Mouse (Mus musculus) adrenal gland, postnatal 4 days (tissue): Measurements from ENCODE around the gene Plg. TPM values are rescaled to one million over a fixed set of nuclear protein-coding genes. Genes with fewer than 3 reads are reported as not detected.

Experiments used
- DNase-seq, 2 experiments: peaks; one replicate each; pipeline ENCODE4 v3.0.0; 2021 to 2022; ENCODE audit warnings: low spot score in 2 of 2, mixed read lengths in 2 of 2
- long read RNA-seq, 2 experiments: library from polyadenylated mRNA; stranded (forward); transcript quantifications; one replicate each; pipeline ENCODE4 v2.0.0; 2021
- total RNA-seq, 2 experiments: library from RNA; stranded (reverse); gene quantifications; 2 replicates each; pipeline ENCODE4 v1.2.3; 2021

Plg gene
- 100 to 1,000 TPM in 1 of 2 experiments, 1 to 10 TPM in 1; 4.5 to 184 TPM for total RNA-seq
- long read RNA-seq, experiment 1, transcript Plg-201 (19 exons, 2,757 nt) = major isoform, 39 of 53 reads
- long read RNA-seq, experiment 1, partial matches to known transcripts = 13 of 53 reads
- long read RNA-seq, experiment 1, other reads (novel, unspliced or antisense) = 1 of 53 reads
- long read RNA-seq, experiment 2 = 0 reads

DNA sequence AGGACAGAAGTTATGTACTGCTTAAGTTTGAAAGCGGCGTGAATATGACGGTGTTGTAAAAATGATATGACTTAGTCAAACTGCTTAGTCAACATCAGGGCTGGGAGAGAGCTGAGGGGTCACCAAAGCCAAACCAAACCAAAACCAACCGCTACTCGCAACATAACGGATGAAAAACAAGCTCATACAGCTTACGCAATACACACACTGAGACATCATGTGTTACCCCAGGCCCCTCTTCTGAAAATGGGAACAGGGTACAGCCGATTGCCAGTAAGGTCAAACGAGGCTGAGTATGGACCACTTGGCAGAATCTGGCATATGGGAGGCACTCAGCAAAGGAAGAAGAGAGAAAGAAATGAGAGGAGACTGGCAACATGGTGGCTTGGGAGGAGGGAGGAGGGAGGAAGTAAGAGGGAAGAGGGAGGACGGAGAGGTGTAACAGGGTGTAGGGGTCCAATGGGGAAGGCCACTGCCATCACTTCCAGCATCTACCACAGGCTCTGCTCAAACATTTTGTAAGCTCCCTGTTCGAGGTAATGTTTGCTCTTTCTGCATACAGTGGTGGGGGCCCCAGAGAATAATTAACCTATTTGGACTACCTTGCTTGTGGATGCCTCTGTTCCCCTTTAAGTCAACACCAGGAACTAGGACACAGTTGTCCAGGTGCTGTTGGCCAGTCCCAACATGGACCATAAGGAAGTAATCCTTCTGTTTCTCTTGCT, at the start of gene Plg:
Gene Plg, plus strand, starts transcription at position 628 of the 725 bp plus-strand sequence.
- DNase-seq = no peak

DNA sequence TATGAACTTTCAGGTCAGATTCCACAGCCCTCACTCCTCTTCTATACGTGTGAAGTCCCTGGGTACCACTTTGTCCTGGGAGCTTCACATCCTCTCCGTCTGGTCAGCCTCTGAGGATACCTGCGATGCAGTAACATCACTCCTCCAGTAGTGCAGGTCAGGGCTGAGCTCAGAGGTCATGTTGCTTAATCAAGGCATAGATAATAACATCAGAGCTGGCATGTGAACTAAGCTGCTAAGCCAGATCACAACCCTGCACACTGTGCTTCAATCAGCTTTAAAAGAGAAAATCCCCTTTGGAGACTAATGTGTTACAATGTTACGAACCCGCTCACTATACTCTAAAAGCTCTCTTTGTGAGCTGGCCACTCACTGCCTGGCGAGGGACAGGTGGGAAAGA, 43.3 kb upstream of the Plg start:
- no peak for DNase-seq

DNA sequence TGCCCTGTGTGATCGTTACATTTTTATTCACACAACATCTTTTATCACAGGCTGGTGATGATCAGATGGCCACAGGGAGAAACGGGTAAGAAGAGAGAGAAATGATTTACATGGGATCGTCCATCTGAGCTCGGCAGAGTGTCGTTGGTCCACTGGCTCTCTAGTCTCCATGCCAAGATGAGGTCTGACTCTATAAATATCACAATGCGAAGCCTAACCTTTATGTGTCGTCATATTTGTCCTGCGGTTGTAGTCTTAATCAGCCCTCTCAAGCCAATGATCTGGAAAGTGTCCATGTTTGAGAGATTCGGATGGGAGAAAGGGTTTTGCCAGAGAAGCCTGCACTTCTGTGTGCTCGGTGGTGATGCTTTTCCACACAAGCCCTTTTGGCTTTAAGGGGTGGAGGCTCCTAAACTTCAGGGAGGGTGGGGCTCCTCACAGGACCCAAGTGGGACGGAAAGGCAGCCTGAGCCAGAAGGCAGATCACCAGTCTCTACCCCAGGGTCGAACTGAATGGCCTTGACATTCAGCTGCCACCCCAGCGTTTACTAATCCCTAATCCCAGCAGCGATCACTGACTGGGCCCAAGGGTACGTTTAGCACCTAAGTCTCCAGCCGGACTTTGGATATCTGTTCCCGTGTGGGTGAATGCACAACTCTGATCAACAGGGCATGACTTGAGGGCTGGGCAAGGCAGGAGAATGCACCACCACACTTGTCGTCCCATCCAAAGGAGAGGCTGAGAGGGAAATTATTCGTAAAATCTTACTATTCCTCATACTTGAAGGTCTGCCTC, 42.1 kb upstream of the Plg start:
- no peak for DNase-seq

DNA sequence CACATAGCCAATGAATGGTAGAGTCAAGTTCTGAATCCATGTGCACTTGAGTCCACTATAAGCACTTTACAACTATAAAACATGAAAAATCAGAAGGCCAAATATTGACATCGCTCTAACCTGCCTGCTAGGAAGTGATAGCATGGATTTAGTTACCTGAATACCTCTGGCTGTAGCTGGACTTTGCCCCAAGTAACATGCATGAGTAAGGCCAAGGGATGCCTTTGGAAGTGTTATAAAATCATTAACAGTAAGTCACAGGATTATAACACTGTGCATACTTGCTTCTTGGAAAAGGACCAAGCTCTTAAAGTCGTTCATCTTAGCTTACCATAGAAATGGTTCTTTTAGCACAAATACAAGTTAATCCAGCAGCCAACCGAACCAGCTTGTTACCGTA, 41.3 kb upstream of the Plg start:
- DNase-seq = no peak

DNA sequence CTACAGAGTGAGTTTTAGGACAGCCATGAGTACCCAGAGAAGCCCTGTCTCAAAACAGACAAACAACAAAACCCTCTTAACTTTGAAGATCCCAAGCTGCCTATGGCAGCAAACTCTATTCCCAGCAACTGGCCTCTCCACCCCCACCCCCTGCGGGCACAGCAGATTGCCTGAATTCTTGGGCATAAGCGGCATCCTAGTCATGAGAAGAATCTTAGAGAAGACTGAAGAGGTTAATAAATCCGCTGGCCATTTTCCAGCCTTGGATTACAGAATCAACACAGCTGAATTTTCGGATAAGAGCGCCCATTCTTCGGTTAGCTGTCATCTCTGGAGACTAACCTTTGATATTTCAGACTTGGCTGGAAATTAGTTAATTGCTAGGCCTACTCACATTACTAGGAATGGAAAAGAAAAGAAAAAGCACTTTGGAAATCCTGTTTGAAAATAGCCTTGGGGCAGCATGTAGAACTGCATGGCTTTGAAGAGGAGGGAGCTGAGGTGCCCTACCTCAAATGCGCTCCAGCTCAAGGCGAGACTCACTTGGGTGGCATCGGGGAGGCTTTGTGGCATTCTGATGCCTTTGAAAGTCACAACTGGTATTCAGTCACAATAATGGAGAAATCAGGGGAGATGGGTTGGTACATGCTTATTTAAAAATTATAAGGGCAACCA, 34.6 kb upstream of the Plg start:
- DNase-seq = no peak

DNA sequence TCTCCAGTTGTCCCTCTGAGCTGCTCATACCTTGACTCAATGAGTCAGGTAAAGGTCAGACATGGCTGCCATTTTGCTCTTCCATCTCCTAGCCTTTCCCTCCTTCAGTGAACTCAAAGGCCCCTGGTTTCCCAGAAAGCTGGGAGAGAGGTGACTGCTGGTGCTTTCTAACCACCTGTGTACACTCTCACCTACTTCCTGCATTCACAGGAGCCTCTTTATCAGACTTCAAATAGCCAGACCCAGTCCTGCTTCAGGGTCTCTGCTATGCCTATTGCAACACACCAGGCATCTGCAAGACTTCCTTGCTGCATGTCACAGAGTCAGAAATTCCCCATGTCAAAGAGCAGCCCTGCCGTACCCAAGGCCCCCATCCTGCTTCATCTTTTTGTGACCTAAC, 30.9 kb upstream of the Plg start:
- no peak for DNase-seq

DNA sequence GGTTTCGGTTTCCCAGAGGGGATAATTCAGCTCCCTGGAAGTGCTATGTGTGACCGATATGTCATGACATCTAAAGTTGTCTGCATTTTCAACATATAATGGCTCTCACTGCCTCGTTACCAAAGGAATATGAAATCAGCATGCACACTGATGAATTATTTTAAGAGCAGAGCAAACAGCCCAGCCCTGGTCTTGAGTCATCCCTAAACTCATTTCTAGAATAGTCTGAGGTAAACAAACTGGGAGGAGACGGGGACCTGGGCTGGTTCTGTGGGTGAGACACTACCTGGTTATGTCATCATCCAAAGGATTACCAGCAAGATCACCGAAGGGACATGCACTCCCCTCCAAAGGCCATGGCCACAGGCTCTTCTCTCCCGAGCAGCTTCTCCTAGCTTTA, 26.8 kb upstream of the Plg start:
- DNase-seq = no peak

DNA sequence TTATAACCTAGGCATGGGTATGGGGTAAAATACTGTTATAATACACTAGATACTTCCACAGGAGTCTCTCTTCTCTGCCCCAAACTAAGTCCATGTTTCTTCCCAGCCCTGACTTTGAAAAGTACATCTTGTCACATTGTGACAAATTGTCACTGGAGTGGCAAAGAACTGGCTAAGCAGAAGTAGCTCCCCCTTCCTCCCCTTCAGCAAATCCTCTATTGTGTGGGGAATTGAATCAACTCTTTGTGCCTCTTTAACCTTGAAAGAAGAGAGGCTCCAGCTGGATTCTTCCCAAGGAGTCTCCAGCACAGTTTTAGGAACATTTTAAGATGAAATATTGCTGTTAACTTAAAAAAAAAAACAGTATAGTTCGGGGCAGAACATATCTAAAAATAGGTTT, 25.6 kb upstream of the Plg start:
- DNase-seq = no peak

DNA sequence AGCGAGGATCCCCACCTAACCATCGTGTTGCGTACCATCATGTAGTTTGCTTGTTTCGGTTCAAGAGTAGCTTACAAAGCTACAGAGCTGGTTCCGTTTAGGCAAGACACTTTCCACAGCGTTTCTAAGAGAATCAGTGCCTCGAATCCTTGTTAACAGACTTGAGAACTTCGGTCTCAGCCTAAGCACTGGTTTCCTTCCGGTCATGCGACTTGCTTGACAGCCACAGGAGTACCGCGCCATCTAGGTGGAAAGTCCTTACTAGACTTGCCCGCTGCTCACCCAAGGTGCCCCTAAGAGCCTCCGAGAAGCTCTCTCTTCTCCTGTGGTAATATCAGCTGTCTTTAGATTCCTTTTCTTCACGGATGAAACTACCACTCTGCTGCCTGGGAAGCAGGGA, 18.5 kb upstream of the Plg start:
- DNase-seq = no peak

DNA sequence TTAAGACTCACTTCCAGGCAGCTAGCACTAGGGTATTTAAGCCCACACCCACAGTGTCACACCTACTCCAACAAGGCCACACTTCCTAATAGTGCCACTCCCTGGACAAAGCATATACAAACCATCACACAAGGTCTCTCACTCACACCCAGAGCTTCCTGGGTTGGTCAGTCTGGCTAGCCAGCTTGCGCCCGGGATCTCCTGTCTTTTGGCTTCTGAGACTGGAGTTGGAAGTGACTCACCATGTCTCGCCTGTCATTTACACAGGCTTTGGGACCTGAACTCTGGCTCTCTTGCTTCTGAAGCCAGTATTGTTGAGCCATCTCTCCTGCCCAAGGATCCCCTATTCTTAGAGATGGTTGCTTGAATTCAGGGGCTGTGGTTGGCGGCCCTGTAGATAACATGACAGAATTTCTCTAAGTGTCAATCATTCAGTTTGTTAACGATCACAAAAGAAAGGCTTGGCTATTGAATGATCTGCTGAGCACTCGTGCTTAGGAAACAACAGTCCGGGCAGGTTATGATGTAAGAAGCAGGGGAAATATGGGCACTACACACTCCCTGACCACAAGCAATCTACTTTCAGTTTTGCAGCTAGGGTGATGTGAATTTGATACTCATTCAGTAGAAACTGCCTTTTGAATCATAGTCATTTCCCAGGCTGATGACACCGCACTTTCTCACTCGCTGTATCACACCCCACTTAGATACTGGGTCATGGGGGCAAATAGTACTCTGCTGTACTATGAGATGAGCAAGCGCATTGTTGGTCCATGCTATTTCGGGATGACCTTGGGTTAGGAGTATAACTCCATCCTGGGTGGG, 14.6 kb upstream of the Plg start:
- DNase-seq = no peak

DNA sequence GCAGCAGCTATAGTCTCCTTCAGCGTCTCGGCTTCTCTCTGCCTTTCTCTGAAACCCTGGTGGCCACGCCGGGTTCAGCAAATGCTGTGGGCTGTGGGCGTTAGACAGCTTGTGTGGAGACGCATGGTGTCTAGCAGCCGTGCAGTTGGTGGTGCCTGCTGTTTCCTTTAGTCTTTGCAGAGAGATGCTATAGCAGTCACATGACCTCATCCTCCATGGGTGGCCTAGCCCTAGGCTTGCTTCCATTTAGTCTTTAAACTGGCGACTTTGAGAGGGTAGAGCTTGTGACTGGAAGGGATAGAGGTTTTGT, 14.0 kb upstream of the Plg start:
- DNase-seq = no peak

DNA sequence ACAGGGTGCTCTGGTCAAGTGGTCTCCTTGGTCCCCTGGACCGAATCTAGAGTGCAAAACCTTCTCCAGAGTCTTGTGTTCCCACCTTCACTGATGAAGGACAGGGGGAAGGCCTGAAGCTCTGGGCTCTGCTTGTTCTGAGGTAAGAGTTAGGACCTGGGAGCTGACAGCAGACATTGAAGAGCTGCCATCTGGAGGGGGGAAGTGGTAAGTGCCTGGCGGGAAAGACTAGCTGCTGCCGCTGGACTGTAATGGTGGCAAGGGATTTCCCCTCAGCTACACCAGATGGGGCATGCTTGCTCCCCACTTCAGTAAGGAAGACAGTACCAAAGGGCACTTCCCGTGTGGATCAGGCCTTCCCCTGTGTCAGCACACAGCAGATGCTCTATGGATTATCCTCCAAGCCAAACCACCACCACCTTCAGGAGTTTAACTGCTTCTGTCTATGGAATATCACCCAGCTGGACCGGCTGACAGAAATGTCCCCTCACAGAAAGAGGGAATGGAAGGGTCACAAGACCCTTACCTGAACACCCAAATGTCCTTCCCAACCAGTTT, 11.0 kb upstream of the Plg start:
- DNase-seq = peak in 1 of 2 experiments; percentile 29

DNA sequence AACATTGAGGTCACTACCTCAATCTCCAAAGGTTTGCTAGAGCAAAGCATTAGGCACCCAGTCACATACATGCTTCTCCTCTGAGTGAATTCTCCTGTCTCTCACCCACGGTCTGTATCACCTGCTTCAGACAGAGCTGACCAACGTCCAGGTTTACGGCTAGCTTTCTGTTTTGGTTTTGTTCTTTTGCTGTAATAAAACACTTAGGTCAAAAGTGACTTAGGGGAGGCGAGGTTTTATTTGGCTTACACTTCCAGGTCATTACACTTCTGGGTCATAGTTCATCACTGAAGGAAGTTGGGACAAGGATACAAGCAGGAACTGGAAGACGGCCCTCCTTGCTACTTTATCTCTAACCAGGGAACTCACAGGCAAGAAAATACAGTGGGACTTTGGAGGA, 9.0 kb upstream of the Plg start:
- DNase-seq = no peak

DNA sequence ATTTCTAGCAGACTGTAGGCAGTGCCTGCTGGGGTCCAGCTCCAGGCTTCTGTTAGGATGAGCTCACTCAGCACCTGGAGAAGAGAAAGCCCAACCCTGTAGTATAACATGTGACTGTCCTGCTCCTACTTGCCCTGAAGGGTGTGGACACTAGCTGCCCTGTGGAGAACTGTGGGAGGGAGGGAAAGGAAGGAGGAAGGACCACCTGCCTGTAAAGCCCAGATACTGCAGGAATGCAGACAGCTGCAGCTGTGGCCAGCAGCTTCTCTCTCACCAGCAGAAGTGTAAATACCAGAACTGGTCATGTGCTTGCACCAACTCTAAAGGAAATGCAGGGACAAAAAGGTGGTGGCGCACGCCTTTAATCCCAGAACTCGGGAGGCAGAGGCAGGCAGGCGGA, 8.1 kb upstream of the Plg start:
- DNase-seq = no peak

DNA sequence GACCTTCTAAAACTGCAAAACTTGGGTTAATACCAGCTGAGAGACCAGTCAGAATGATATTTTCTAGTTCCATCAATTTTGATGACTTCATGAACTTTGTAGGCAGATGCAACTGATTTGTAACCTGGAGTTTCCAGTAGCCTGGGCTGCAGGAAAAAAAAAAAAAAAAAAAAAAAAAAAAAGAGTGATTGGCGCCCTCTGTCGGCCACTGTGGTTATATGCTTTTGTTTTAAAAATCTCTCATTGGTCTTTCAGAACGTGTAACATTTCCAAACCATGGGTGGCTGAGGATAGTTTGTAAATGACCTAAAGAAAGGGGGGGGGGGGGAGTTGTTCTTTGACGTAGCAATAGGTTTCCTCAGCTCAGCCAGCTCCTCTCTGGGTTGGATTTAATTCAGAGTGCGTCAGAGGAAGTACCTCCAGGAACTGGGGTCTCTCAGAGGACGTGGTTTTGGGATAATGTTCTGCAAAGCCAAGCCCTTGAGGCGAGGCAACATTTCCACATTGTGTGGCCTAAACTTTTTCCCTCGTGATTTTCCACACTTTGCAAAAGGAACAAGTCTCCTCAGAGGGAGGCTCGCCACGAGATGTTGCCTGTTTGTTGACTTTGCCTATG, 7.0 kb upstream of the Plg start:
- DNase-seq = no peak

DNA sequence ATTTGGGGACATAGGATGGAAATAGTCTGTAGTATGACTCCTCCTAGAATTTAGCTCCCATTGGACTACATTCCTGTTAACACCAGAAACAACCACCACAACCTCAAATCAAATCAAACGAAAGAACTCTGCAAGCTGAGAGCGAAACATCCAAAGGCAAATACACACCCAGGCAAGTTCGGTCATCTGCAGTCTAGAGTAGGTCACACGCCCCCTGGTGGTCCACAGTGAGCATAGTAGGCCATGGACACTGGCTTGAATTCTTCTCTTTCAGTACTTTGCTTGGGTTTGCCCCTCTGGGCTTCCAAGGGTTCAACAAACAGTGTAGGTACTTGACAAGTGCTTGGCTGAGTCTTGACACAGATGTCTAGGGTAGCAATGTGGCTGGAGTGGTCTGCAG, 6.4 kb upstream of the Plg start:
- DNase-seq = peak; percentile 33 to 38

DNA sequence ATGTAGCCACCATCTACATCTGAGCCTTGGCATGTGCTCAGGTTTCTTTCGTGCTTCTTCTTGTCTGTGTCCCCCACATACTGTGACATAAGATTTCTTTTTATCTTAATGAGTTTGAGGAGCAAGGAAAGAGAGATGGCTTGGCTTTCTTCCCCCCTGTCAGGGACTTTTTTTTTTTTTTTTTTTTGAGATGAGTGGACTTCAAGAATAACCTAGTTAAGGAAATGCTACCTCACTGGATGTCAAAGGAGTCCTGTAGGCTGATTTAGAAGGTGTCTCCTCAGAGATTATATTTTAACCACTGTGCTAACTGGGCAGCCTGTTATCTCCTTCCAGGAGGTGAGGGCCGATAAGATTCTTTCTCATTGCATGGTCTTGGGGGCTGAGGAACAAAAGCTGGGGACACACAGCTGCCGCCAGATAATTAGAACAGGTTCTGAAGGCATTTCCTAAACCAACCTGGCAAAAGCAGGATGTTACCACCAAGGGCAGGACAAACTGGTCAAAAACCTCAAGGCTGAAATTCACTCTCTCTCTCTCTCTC, 4.7 kb upstream of the Plg start:
- DNase-seq = no peak

DNA sequence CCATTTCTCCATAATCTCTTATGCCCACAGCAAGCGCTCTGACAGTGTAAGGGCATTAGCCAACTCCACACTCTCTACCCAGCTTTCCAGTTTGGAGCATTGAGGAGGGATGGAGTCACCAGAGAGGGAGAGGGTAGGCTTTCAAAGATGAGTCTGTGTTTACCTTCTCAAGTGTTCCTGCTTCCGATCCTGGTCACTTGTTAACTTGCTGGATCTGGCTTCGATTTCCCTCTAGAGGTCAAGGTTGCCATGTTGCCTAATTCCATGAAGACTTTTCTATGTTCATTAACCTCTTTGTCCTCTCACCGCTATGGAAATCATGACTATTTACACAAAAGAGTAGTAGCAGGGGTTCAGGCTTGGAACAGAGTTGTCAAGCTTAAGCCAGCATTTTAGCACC, 1.9 kb downstream of the Plg start:
- DNase-seq = no peak

DNA sequence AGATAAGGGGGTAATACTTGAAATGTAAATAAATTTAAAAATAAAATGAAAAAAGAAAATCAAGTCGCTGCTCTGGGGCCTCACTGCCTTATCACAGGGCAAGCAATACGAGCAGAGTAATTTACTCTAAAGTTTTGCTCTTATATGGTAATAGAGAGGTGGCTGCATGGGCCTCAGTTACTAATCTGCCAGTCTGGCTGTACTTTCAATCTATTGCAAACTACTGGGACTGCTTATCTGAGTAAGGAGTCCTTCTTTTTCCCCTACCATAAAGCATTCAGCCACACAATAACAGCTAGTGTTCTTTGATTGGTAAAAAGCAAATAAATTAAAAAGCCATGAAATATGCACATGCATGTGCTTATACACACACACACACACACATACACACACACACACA, 3.2 kb downstream of the Plg start:
- no peak for DNase-seq

DNA sequence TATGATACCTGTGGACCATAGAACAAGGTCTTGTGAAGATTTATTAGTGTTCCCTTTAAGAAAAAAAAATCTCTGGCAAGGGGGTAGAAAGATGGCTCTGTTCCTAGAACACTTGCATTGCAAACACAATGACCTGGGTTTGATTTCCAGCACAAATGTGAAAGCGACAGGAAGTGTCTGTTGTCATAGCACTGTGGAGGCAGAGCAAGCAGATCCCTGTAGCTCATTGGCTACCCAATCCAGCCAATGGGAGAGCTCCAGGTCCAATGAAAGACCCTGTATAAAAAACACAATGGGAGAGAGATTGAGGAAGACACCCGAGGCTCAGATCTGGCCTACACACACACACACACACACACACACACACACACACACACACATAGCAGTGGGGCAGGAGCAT, 4.1 kb downstream of the Plg start:
- no peak for DNase-seq
